Mouse (Mus musculus): ENCODE measurements around the gene Snf8. TPM values are rescaled to one million over a fixed set of nuclear protein-coding genes. Genes with fewer than 3 reads are reported as not detected.
A peak's percentile ranks its signal among the peaks of the same experiment; 100 is the strongest.

Gene Snf8
- polyA plus RNA-seq, 1 experiment: 56.4 TPM

DNA sequence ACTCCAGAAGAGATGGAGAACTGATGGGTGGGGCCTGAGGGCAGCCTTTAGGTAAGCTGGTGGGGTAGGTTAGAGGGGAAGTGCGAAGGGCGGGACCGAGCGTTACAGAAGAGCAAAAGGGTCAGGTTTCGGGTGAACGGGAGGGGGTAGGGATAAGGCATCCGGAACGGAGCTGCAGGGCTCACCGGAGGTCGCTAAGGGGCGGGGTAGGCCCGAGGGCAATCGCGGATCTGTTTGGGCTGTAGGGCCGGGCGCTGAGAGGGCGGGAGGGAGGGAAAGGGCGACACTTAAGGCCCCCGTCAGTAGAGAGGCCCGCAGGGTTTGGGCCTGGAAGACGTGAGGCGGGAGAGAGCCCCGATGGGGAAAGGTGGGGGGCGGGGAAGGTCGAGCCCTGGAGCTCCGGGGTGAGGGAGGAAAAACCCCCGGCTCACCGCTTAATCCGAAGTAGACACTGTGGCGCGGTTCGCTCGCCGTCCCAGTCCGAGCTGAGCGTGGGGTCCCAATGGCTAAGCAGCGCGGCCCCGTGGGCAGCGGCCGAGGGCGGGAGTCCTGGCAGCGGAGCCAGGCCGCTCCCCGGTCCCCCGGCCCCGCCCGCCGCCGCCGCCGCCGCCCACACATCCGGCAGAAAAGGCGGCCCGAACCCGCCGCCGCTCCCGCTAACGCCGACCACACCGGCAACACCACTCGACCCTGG is 30.0 kb downstream of the Snf8 start:
- Histone ChIP-seq H3K27ac (ENCODE audit: control insufficient read depth, insufficient read depth, low read depth, low read length) (peak overlapping the region; percentile 85), H3K4me3 (ENCODE audit: control insufficient read depth, low read depth, low read length) (peak overlapping the region; percentile 93), H3K27me3 (ENCODE audit: control insufficient read depth, insufficient read depth, low read length) (no peaks in the 10 kb centered on the region), H3K4me1 (ENCODE audit: control insufficient read depth, insufficient read depth, low read length) (peaks cover 5% of the 10 kb centered on the region), H3K36me3 (ENCODE audit: control insufficient read depth, insufficient read depth, low read length) (no peaks in the 10 kb centered on the region; the same call in 1 of the 2 replicates)
- TF ChIP-seq CTCF (IDR thresholded peaks at IDR 0.05; ENCODE audit: control insufficient read depth, insufficient read depth, insufficient replicate concordance, low read depth, low read length): no peak
- no peak for TF ChIP-seq POLR2A (IDR thresholded peaks at IDR 0.05; ENCODE audit: control insufficient read depth, low read depth, low read length)

DNA sequence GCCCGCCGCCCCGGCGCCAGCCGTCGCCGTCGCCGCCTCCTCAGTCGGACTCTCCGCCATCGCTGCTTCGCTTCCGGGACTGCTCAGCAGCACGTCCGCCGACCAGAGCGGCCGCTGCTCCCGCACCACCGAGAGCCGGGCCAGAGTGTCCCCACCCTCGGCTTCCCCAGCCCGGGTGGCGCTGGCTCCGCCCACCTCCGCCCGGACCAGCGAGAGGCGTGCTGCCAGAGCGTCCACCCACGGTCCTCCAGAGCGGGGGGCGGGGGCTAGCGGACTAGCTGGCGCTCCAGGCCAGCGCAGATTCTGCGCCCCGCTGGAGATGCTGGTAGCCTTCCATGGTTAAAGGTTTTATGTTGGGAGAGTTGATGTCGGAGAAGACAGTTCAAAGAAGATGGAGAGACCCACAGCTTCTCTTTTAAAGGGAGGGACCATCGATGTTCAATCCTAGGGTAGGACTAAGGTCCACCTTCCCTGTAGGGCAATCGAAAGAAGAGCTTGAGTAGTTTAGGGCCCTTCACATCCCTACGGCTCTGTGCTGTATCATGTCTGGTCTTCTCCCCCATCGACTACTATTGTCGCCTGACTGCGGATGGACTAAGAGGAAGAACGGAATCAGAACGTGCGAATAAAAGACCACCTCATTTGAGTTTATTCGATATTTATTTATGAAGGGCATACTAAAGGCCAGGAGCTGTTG is 30.7 kb downstream of the Snf8 start, which contains the start of gene Ube2z:
Gene Ube2z, minus strand, starts transcription at position 174 of the 697 bp plus-strand sequence.
- no peaks in the 10 kb centered on the region for H3K27me3 ChIP-seq (ENCODE audit: control insufficient read depth, insufficient read depth, low read length)
- H3K4me3 ChIP-seq (ENCODE audit: control insufficient read depth, low read depth, low read length): peak within 1 kb of the TSS; percentile 93
- no peaks in the 10 kb centered on the region; the same call in 1 of the 2 replicates for H3K36me3 ChIP-seq (ENCODE audit: control insufficient read depth, insufficient read depth, low read length)
- peak; percentile 98 for TF ChIP-seq POLR2A (IDR thresholded peaks at IDR 0.05; ENCODE audit: control insufficient read depth, low read depth, low read length)
- no peak for TF ChIP-seq CTCF (IDR thresholded peaks at IDR 0.05; ENCODE audit: control insufficient read depth, insufficient read depth, insufficient replicate concordance, low read depth, low read length)
- peak within 1 kb of the TSS; percentile 85 for H3K27ac ChIP-seq (ENCODE audit: control insufficient read depth, insufficient read depth, low read depth, low read length)
- H3K4me1 ChIP-seq (ENCODE audit: control insufficient read depth, insufficient read depth, low read length): peaks cover 5% of the 10 kb centered on the region

DNA sequence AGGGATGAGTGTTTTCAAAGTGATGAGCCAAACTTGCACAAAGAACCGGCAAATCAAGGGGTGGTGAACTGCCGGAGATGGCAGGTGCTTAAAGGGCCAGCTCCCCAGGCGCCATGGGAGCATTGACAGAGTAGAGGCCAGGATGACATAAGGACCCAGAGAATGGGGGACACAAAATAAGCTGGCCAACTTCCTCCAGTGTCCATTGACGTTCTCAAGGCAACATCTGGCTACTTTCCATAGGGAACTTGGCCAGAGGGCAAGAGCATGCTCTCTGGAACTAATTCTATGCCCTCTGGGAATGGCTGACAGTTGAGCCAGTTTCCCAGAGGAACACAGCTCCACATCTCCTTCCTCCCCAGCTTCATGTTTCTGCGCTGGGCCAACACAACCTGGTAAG is 33.5 kb downstream of the Snf8 start:
- TF ChIP-seq CTCF (IDR thresholded peaks at IDR 0.05; ENCODE audit: control insufficient read depth, insufficient read depth, insufficient replicate concordance, low read depth, low read length) (no peak), POLR2A (IDR thresholded peaks at IDR 0.05; ENCODE audit: control insufficient read depth, low read depth, low read length) (no peak)

DNA sequence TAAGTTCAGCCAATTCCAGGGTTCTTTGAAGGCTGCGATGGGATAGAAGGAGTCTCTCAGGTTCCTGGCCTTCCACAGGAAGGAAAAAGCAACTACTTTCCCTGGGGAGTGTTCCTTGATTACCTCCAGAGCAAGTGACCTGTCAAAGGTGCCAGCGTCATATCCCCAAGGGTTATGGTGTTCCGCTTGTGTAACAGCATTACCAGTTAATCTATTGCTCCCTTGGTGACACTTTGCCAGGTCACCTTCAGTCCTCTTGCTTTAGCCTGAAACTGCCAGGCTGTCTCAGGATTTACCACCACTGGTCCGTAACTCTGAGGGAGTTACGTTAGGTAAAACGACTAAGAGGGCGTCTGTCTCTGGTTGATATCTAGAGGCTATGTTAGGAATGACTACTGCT is 35.7 kb downstream of the Snf8 start:
- Histone ChIP-seq H3K36me3 (ENCODE audit: control insufficient read depth, insufficient read depth, low read length) (no peaks in the 10 kb centered on the region), H3K27me3 (ENCODE audit: control insufficient read depth, insufficient read depth, low read length) (no peaks in the 10 kb centered on the region), H3K4me3 (ENCODE audit: control insufficient read depth, low read depth, low read length) (no peak overlapping the region), H3K27ac (ENCODE audit: control insufficient read depth, insufficient read depth, low read depth, low read length) (no peak overlapping the region), H3K4me1 (ENCODE audit: control insufficient read depth, insufficient read depth, low read length) (peaks cover 5% of the 10 kb centered on the region)
- TF ChIP-seq CTCF (IDR thresholded peaks at IDR 0.05; ENCODE audit: control insufficient read depth, insufficient read depth, insufficient replicate concordance, low read depth, low read length) (no peak), POLR2A (IDR thresholded peaks at IDR 0.05; ENCODE audit: control insufficient read depth, low read depth, low read length) (no peak)

More for the DNA sequence above, 33.5 kb downstream of the Snf8 start:
- no peaks in the 10 kb centered on the region for H3K27me3 ChIP-seq (ENCODE audit: control insufficient read depth, insufficient read depth, low read length)
- H3K36me3 ChIP-seq (ENCODE audit: control insufficient read depth, insufficient read depth, low read length): no peaks in the 10 kb centered on the region
- H3K4me1 ChIP-seq (ENCODE audit: control insufficient read depth, insufficient read depth, low read length): peaks cover 5% of the 10 kb centered on the region
- H3K27ac ChIP-seq (ENCODE audit: control insufficient read depth, insufficient read depth, low read depth, low read length): no peak overlapping the region
- no peak overlapping the region for H3K4me3 ChIP-seq (ENCODE audit: control insufficient read depth, low read depth, low read length)

DNA sequence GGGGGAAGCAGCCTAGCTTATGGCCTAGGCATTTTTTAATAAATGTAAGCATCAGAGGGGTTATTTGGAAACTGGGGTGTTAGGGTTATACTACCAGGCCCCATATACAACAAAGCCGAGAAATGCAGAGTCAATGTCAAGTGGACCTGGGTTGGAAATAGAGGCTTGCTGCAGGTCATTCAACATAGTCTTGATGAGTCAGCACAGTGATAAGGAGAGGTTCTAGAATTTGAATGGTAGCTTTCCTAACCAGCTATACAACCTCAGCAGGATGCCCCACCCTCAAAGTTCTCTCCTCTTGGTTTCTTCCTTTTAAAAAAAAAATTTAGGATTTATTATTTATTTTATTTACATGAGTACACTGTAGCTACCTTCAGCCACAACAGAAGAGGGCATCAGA is 36.3 kb downstream of the Snf8 start:
- Histone ChIP-seq H3K4me1 (ENCODE audit: control insufficient read depth, insufficient read depth, low read length) (peaks cover 3% of the 10 kb centered on the region), H3K4me3 (ENCODE audit: control insufficient read depth, low read depth, low read length) (no peak overlapping the region), H3K36me3 (ENCODE audit: control insufficient read depth, insufficient read depth, low read length) (no peaks in the 10 kb centered on the region), H3K27ac (ENCODE audit: control insufficient read depth, insufficient read depth, low read depth, low read length) (no peak overlapping the region), H3K27me3 (ENCODE audit: control insufficient read depth, insufficient read depth, low read length) (no peaks in the 10 kb centered on the region)
- no peak for TF ChIP-seq POLR2A (IDR thresholded peaks at IDR 0.05; ENCODE audit: control insufficient read depth, low read depth, low read length)
- TF ChIP-seq CTCF (IDR thresholded peaks at IDR 0.05; ENCODE audit: control insufficient read depth, insufficient read depth, insufficient replicate concordance, low read depth, low read length): no peak

DNA sequence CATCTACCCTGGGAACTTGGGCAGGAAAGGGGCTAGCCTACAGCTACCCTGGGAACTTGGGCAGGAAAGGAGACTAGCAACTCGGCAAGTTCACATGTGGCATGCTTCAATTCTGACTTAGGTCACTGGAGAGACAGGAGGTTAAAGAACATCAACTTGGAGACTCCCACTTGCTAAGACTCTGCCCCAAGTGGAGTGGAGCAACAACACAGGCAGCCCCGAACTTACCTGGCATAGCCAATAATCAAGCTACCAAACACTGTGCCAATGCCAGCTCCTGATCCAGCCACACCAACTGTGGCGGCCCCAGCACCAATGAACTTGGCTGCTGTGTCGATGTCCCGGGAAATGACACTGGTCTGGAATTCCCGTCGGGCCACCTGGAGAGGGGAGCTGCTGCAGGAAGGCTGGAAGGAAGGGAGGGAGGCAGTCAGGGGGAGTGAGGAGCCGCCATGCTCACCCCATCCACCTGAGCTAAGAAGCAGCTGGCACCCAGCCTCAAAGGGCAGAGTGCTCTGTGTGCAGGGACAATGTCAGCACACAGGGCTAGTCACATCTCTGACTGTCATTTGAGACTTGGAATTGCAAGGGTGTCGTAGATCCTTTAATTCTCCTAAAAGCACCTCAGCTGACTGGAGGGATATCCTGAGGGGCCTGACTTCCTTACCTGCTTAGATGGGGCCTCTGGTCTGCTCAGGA is 38.8 kb downstream of the Snf8 start:
- no peak overlapping the region for H3K4me3 ChIP-seq (ENCODE audit: control insufficient read depth, low read depth, low read length)
- TF ChIP-seq POLR2A (IDR thresholded peaks at IDR 0.05; ENCODE audit: control insufficient read depth, low read depth, low read length): no peak
- TF ChIP-seq CTCF (IDR thresholded peaks at IDR 0.05; ENCODE audit: control insufficient read depth, insufficient read depth, insufficient replicate concordance, low read depth, low read length): no peak
- H3K4me1 ChIP-seq (ENCODE audit: control insufficient read depth, insufficient read depth, low read length): peaks cover 5% of the 10 kb centered on the region
- H3K27ac ChIP-seq (ENCODE audit: control insufficient read depth, insufficient read depth, low read depth, low read length): no peak overlapping the region
- no peaks in the 10 kb centered on the region for H3K36me3 ChIP-seq (ENCODE audit: control insufficient read depth, insufficient read depth, low read length)
- H3K27me3 ChIP-seq (ENCODE audit: control insufficient read depth, insufficient read depth, low read length): no peaks in the 10 kb centered on the region
